Mouse (Mus musculus): ENCODE results near the gene Eno1.

GRCm38 (mm10) chr4:150282631-150283334 lies 46.3 kb downstream of the Eno1 start:
- TF ChIP-seq TAL1 (IDR thresholded peaks at IDR 0.05; ENCODE audit: low read length): no peak
- no peak for TF ChIP-seq GATA1 (IDR thresholded peaks at IDR 0.05; ENCODE audit: low read length)
